Mouse (Mus musculus) lung, adult 18-20 months (tissue): ENCODE measurements around the gene Nes.
A peak's percentile ranks its signal among the peaks of the same experiment; 100 is the strongest.

Source experiments
- DNase-seq, 2 experiments: peaks; one replicate each; pipeline ENCODE4 v3.0.0; 2022; ENCODE audit warnings: mixed read lengths in 2 of 2

Gene Nes

DNA sequence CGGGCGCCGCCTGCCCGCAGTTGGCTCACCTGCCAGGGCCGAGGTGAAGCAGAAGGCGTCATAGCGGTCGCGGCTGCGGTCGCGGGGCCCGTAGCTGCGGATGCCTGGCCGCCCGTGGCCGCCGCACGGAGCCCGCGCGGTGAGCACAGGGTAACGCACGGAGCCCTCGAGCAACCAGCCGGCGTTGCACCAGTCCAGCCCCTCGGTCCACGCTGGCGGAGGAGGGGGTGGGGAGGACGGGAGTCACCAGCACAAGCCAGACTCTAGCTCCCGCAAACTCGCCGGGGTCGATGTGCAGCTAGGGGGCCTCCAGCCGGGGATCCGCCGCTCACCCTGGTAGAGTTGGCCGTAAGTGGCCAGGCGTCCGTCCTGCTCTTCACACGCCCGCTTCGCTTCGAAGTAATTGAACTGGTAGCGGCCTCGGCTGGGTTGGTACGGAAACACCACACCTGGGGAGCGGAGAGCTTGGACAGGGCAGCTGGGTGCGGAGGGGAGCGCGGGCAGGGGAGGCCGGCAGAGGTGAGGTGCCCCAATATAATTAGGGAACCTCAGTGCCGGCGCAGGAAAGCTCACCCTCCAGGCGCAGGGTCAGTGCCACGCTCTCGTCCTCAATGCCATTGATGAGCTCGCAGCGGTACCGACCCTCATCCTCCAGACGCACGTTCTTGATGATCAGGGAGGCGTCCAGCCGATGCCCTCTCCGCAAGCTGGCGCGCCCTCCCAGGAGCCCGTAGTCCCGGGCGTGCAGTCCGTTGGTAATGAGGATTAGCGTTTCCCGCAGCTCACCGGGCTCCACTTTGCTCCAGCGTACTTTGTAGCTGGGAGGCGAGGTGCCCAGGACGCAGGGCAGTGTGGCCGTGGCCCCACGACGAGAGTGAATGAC is 52.6 kb downstream of the Nes start:
- DNase-seq: no peak

DNA sequence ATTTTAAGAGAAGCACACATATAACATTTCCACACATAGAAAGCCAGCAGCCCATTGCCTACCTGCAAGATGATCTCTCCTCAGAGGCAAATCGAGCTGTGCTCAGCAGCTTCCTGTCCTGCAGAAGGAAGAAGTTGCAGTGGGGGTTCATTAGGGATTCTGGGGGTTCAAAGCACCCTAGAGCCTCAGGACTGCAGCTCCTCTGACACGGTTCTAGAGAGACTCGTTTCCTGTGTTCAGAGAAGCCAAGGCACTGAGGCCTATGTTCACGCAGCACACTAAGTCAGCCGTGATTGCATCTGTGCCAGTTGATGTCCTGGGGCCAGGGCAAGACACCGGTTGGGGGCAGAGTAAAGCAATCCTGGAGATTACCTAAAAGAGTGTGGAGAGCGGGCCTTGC is 55.9 kb downstream of the Nes start:
- DNase-seq: no peak

DNA sequence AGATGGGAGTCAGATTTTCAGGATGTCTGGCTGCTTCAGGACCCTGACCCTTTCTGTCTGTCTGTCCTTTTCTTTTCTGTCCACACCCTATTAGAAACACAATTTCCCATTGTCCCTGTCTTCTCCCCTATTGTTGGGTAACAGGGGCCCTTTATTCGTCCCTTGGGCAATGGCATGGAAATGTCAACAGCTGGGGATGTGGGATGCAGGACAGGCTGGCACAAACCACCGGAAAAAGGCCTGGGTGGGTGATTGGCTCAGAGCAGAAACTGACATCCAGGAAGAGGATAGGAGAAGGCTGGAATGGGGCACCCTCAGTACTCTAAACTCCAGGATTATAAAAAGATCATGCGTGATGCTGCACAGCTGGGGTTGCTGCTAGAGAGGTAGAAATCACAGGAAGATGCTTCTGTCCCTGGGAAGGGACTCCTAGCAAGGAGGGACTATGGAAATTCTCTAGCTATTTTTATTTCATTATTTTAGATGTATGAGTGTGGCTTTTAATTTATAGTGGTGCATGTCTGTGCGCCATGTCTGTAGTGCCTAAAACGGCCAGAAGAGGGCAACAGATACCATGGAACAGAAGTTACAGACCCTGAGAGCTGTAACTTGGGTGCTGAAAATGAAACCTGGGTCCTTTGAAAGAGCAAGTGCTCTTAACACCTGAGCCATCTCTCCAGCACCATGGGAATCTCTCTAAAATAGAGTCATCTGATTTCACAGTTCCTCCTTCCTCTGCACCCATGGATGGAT is 56.7 kb downstream of the Nes start, which contains the start of gene Hapln2:
Gene Hapln2, minus strand, starts transcription at position 150 of the 753 bp plus-strand sequence.
- DNase-seq: peak in 1 of 2 experiments; percentile 20
